Mouse (Mus musculus): ENCODE data around the gene Fads3.

Gene Fads3

GRCm38 (mm10) chr19:10022414-10023303 lies 18.7 kb upstream of the Fads3 start:
- no peak for DNase-seq

- DNase-seq: no peak
Measured at GRCm38 (mm10) chr19:10023304-10023758, 18.0 kb upstream of the Fads3 start.

GRCm38 (mm10) chr19:10025169-10025875 lies 16.0 kb upstream of the Fads3 start:
- no peak for DNase-seq

- no peak for DNase-seq
Measured at GRCm38 (mm10) chr19:10029746-10030145, 11.6 kb upstream of the Fads3 start.

- peak; percentile 69 to 72 for DNase-seq
Measured at GRCm38 (mm10) chr19:10033211-10033973, 8.0 kb upstream of the Fads3 start.

GRCm38 (mm10) chr19:10034356-10034755 lies 7.0 kb upstream of the Fads3 start:
- DNase-seq: no peak

- peak; percentile 62 to 74 for DNase-seq
Measured at GRCm38 (mm10) chr19:10034785-10035447, 6.5 kb upstream of the Fads3 start.

- DNase-seq: no peak
Measured at GRCm38 (mm10) chr19:10037534-10037933, 3.8 kb upstream of the Fads3 start.

GRCm38 (mm10) chr19:10038364-10038763 lies 3.0 kb upstream of the Fads3 start:
- DNase-seq: no peak

- peak in 1 of 2 experiments; percentile 36 for DNase-seq
Measured at GRCm38 (mm10) chr19:10038910-10039309, 2.5 kb upstream of the Fads3 start.

- DNase-seq: peak; percentile 43 to 45
Measured at GRCm38 (mm10) chr19:10039615-10040014, 1.8 kb upstream of the Fads3 start.

GRCm38 (mm10) chr19:10040866-10041387 lies 442 bp upstream of the Fads3 start:
- DNase-seq: peak; percentile 73 to 78

GRCm38 (mm10) chr19:10042232-10042631 lies 863 bp downstream of the Fads3 start:
- DNase-seq: peak; percentile 21 to 32

GRCm38 (mm10) chr19:10042816-10043215 lies 1.4 kb downstream of the Fads3 start:
- DNase-seq: no peak

GRCm38 (mm10) chr19:10043643-10044042 lies 2.3 kb downstream of the Fads3 start:
- DNase-seq: no peak

- no peak for DNase-seq
Measured at GRCm38 (mm10) chr19:10045707-10046106, 4.3 kb downstream of the Fads3 start.

GRCm38 (mm10) chr19:10046346-10046745 lies 5.0 kb downstream of the Fads3 start:
- no peak for DNase-seq

- no peak for DNase-seq
Measured at GRCm38 (mm10) chr19:10046983-10047382, 5.6 kb downstream of the Fads3 start.

GRCm38 (mm10) chr19:10049533-10049932 lies 8.2 kb downstream of the Fads3 start:
- no peak for DNase-seq

GRCm38 (mm10) chr19:10050438-10050837 lies 9.1 kb downstream of the Fads3 start:
- no peak for DNase-seq

GRCm38 (mm10) chr19:10052698-10053097 lies 11.3 kb downstream of the Fads3 start:
- no peak for DNase-seq

- DNase-seq: no peak
Measured at GRCm38 (mm10) chr19:10053692-10054260, 12.4 kb downstream of the Fads3 start.
